ENCODE assay signal across 7 mouse cellular contexts in the genomic region with DNA sequence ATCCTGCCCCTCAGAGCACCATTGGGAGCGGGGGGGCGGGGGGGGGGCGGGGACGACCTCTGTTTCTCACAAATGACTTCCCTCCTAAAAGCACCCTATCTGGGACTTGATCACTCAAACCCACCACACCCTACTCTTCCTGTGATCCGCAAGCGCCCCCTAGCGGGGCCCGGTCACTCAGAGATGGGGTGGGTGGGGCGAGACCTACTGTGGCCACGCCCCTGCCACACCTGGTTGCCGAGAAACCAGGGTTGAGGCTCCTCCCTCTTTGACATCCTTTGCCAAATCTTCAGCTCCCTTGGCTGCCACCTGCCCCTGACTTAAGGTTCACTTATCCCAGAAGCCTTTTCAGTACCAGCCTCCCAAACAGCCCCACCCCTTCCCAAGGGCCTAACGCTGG. TPM values are rescaled to one million over a fixed set of nuclear protein-coding genes. Genes with fewer than 3 reads are reported as not detected.
A peak's percentile ranks its signal among the peaks of the same experiment; 100 is the strongest.
DNase-seq lines count a peak whose midpoint lies in the region; ATAC-seq and TF ChIP-seq lines count a peak whose summit lies in the region.

No protein-coding gene starts in this region.

- peaks cover 41% of the 10 kb centered on the region for H3K27me3 ChIP-seq in E14TG2a.4 (ENCODE audit: insufficient read depth, low read length)
- H3K27me3 ChIP-seq in embryonic facial prominence, embryonic 10.5 days (replicated peaks; ENCODE audit: low read depth, poor library complexity, severe bottlenecking): peaks cover 84% of the 10 kb centered on the region
- peaks cover 64% of the 10 kb centered on the region for H3K27me3 ChIP-seq in hindbrain, embryonic 15.5 days

- H3K4me2 ChIP-seq in hindbrain, embryonic 15.5 days: peak overlapping the region; percentile 75

- TF ChIP-seq CTCF in E14TG2a.4 (conservative IDR thresholded peaks at IDR 0.05; ENCODE audit: low read length): peak; percentile 64

- no peaks in the 10 kb centered on the region for H3K36me3 ChIP-seq in E14TG2a.4 (ENCODE audit: insufficient read depth, low read length)
- H3K36me3 ChIP-seq in embryonic facial prominence, embryonic 10.5 days (replicated peaks): no peaks in the 10 kb centered on the region
- no peaks in the 10 kb centered on the region for H3K36me3 ChIP-seq in hindbrain, embryonic 15.5 days

- whole genome bisulfite sequencing in embryonic facial prominence, embryonic 10.5 days: 5% methylated on average over 12 of the region's 12 CpGs
- 5% methylated on average over 12 of the region's 12 CpGs for WGBS in hindbrain, embryonic 15.5 days

- H3K27ac ChIP-seq in embryonic facial prominence, embryonic 10.5 days (replicated peaks): no peak overlapping the region
- H3K27ac ChIP-seq in hindbrain, embryonic 15.5 days (replicated peaks): no peak overlapping the region

- H3K4me3 ChIP-seq in E14TG2a.4 (replicated peaks; ENCODE audit: low read length): no peak overlapping the region; the same call in 1 of the 2 replicates
- H3K4me3 ChIP-seq in embryonic facial prominence, embryonic 10.5 days: peak overlapping the region; percentile 64; the same call in 1 of the 2 replicates
- H3K4me3 ChIP-seq in hindbrain, embryonic 15.5 days: no peak overlapping the region

- DNase-seq in embryonic facial prominence, embryonic 10.5 days (ENCODE audit: low spot score): peak; percentile 77
- peak; percentile 65 for DNase-seq in left cerebral cortex, postnatal 4 days
- DNase-seq in mesoderm, embryonic 11.5 days (ENCODE audit: low read depth, low spot score): peak; percentile 50
- peak; percentile 70 to 81 for DNase-seq in spleen, postnatal 36 days (ENCODE audit: low spot score in 2 of 2)

- no peaks in the 10 kb centered on the region for H3K9me3 ChIP-seq in E14TG2a.4 (ENCODE audit: low read length)
- H3K9me3 ChIP-seq in embryonic facial prominence, embryonic 10.5 days: 0 out of 2 replicates have a peak, but pooled peaks cover 3% of the 10 kb centered on the region
- H3K9me3 ChIP-seq in hindbrain, embryonic 15.5 days: no peaks in the 10 kb centered on the region

- intact Hi-C loops in left cerebral cortex, postnatal 4 days (cut with DNase I): no loop called here

- H3K9ac ChIP-seq in hindbrain, embryonic 15.5 days: no peak overlapping the region

- H3K4me1 ChIP-seq in E14TG2a.4 (replicated peaks; ENCODE audit: low read depth, low read length): peaks cover 68% of the 10 kb centered on the region
- H3K4me1 ChIP-seq in embryonic facial prominence, embryonic 10.5 days: peaks cover 70% of the 10 kb centered on the region
- H3K4me1 ChIP-seq in hindbrain, embryonic 15.5 days (replicated peaks): peaks cover 26% of the 10 kb centered on the region

- peak; percentile 17 for ATAC-seq in activated CD4-positive, CD25-positive, alpha-beta regulatory T cell, adult 4 months
- ATAC-seq in hindbrain, embryonic 15.5 days (ENCODE audit: low FRiP score, low read depth): no peak

RNA-seq across cellular contexts. Expression of a gene that starts 0.8 kb away (rescaled TPM):
- polyA plus RNA-seq in activated CD4-positive, CD25-positive, alpha-beta regulatory T cell, adult 4 months (2017; shearing (Covaris generic)): not detected
- polyA plus RNA-seq in embryonic facial prominence, embryonic 10.5 days (2016; fragmentation: Nextera tagmentation; extraction: Ambion mirVana): 4.5 and 4.7 TPM in 2 replicates
- 2.5 and 2.6 TPM in 2 replicates for polyA plus RNA-seq in hindbrain, embryonic 15.5 days (2015; fragmentation: Nextera tagmentation; extraction: Ambion mirVana)
- total RNA-seq in left cerebral cortex, postnatal 4 days (2021): 1 to 10 TPM; 1.2 to 1.3 TPM

RNA-seq across cellular contexts. Expression of a gene that starts 6.4 kb away (rescaled TPM):
- polyA plus RNA-seq in activated CD4-positive, CD25-positive, alpha-beta regulatory T cell, adult 4 months (2017; shearing (Covaris generic)): 10 to 100 TPM; 24.3 to 32.7 TPM
- polyA plus RNA-seq in embryonic facial prominence, embryonic 10.5 days (2016; fragmentation: Nextera tagmentation; extraction: Ambion mirVana): 45.0 and 45.6 TPM in 2 replicates
- polyA plus RNA-seq in hindbrain, embryonic 15.5 days (2015; fragmentation: Nextera tagmentation; extraction: Ambion mirVana): 89.7 and 96.9 TPM in 2 replicates
- 10 to 100 TPM; 80.0 to 90.4 TPM for total RNA-seq in left cerebral cortex, postnatal 4 days (2021)

RNA-seq across cellular contexts. Expression of a gene that starts 11.9 kb away (rescaled TPM):
- polyA plus RNA-seq in activated CD4-positive, CD25-positive, alpha-beta regulatory T cell, adult 4 months (2017; shearing (Covaris generic)): under 1 TPM; 0.33 to 0.74 TPM
- 1.7 and 1.8 TPM in 2 replicates for polyA plus RNA-seq in embryonic facial prominence, embryonic 10.5 days (2016; fragmentation: Nextera tagmentation; extraction: Ambion mirVana)
- 0.54 and 1.0 TPM in 2 replicates for polyA plus RNA-seq in hindbrain, embryonic 15.5 days (2015; fragmentation: Nextera tagmentation; extraction: Ambion mirVana)
- total RNA-seq in left cerebral cortex, postnatal 4 days (2021): 1 to 10 TPM; 1.2 TPM

RNA-seq across cellular contexts. Expression of a gene that starts 40.3 kb away (rescaled TPM):
- polyA plus RNA-seq in activated CD4-positive, CD25-positive, alpha-beta regulatory T cell, adult 4 months (2017; shearing (Covaris generic)): 1 to 10 TPM; 6.0 TPM
- 14.1 and 14.5 TPM in 2 replicates for polyA plus RNA-seq in embryonic facial prominence, embryonic 10.5 days (2016; fragmentation: Nextera tagmentation; extraction: Ambion mirVana)
- polyA plus RNA-seq in hindbrain, embryonic 15.5 days (2015; fragmentation: Nextera tagmentation; extraction: Ambion mirVana): 15.2 and 16.7 TPM in 2 replicates
- 10 to 100 TPM; 10.8 to 12.6 TPM for total RNA-seq in left cerebral cortex, postnatal 4 days (2021)

RNA-seq across cellular contexts. Expression of a gene that starts 40.6 kb away (rescaled TPM):
- 100 to 1,000 TPM; 272 to 279 TPM for polyA plus RNA-seq in activated CD4-positive, CD25-positive, alpha-beta regulatory T cell, adult 4 months (2017; shearing (Covaris generic))
- 388 and 402 TPM in 2 replicates for polyA plus RNA-seq in embryonic facial prominence, embryonic 10.5 days (2016; fragmentation: Nextera tagmentation; extraction: Ambion mirVana)
- 579 and 588 TPM in 2 replicates for polyA plus RNA-seq in hindbrain, embryonic 15.5 days (2015; fragmentation: Nextera tagmentation; extraction: Ambion mirVana)
- 100 to 1,000 TPM; 187 to 194 TPM for total RNA-seq in left cerebral cortex, postnatal 4 days (2021)
